Mouse (Mus musculus) adipocyte (in vitro differentiated cells): ENCODE measurements around the gene Gimap9.

Source experiments
- DNase-seq: peaks from one replicate; pipeline ENCODE4 v3.0.0-alpha.2; 2016; ENCODE audit warnings: low spot score

The Gimap9 gene

GRCm38 (mm10) chr6:48675931-48676859 is at the start of gene Gimap9:
TSS of gene Gimap9 (plus strand) at chr6:48676129.
- peak; percentile 35 for DNase-seq

DNA sequence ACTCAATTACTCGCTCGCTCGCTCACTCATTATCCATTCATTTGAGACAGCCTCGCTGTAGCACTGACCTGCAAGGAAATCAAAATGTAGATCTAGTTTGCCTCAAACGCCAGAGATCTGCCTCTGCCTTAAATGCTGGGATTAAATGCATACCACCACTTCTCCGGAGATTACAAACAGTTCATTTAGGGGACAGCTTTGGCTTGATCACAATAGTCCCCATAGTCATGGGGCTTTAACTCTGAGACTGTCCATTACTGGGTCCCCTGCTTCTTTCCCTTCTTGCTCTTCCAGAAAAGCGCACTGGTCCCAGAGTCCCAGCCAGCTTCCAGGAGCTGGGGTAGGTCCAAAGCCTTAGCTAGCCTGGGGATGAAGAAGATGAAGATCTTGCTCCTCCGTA is 49.5 kb upstream of the Gimap9 start, which contains the start of gene AI854703:
Gene AI854703 (plus strand): TSS at position 301 of the 400 bp plus-strand sequence.
- DNase-seq = no peak

DNA sequence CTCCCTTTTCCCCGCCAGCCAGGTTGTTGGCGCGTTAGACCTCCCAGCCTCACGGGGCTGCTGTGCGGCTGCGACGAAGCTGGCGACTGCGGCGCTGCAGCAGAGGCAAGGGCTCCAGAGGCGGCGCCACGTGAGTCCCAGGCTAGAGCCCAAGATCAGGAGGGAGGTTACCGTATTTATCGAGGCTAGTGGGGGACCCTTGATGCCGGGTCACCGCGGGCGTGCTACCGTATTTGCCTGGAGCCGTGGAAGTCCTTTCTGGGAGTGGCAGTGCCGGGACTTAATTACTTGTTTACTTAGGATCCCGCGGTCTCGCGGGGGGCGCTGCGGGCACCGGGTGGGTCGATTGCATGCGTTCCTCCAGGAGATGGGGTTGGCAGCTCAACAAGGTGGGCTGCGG is 48.9 kb upstream of the Gimap9 start:
- no peak for DNase-seq

GRCm38 (mm10) chr6:48627511-48627924 is 48.4 kb upstream of the Gimap9 start:
- no peak for DNase-seq

- no peak for DNase-seq
Measured at GRCm38 (mm10) chr6:48628377-48628776, 47.6 kb upstream of the Gimap9 start.

GRCm38 (mm10) chr6:48628808-48629660 is 46.9 kb upstream of the Gimap9 start:
- no peak for DNase-seq

DNA sequence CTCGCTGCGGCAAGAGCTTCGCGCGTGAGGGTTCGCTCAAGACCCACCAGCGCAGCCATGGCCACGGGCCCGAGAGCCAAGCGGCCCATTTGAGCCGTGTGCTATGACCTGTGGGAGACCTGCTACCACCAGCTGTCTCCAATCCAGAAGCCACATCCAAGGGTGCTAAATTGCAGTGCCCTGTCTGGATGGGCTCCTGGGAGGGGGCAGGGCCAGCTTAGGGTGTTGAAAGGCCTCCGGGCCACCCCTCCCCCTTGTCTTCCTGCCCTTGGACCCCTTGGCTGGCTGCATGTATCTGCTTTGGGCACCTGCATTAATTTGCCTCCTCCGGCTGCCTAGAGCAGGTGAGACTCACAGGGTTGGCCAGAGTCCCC is 46.3 kb upstream of the Gimap9 start:
- DNase-seq = no peak

DNA sequence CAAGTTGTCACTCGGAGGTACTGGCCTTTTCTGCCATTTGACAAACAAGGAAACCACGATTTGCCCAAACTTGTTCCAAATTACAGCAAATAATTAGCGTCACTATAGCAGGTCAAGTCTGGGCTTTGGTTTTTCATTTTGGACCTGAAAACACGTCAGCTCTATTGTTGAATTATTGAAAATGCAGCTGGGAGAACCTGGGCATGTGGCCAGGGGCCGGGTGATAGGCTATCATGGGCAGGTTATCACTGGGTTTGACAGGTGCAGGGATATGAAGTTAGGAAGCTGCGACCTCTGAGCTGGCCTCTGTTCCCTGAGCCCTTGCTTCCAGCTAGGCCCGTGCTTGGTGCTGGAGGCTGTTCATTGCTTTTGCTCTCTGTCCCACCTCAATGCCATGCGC is 45.1 kb upstream of the Gimap9 start:
- no peak for DNase-seq

DNA sequence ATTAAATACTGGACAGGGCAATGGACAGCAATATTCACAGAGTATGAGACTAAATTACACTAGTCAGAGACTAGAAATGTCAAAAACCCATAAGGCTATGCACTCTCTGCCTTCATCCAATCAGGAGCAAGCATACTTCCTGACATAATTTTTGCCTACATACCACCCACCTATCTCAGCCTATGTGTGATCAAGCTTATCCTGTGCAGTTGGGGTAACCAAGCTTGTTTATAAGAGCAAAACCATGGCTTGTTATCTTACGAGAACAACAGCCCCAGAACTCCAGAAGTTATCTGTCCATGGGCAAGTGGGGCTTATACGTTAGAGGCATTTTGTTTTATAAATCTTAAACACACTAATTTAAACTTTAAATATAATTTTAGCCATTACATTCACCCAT is 40.8 kb upstream of the Gimap9 start:
- DNase-seq = no peak

- DNase-seq = no peak
Measured at GRCm38 (mm10) chr6:48636515-48636914, 39.4 kb upstream of the Gimap9 start.

GRCm38 (mm10) chr6:48637811-48638500 is 38.0 kb upstream of the Gimap9 start:
- DNase-seq = no peak

DNA sequence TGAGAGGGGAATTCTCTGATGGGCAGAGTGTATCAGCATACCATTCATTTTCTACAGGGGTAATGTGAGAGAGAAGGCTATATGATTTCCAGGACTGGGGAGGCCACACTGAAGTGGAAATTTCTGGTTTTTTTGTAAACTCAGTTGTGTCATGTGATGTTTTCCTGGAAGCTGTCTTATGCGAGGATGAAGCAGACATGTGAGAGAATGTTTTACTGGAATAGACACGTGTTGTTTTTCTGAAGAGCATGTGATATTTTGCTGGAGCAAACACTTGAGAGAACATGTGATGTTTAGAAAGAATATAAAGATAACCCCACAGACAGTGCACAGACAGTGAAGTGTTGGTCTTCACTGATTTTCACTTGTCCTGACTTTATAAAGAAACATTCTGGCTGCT is 37.4 kb upstream of the Gimap9 start:
- no peak for DNase-seq

DNA sequence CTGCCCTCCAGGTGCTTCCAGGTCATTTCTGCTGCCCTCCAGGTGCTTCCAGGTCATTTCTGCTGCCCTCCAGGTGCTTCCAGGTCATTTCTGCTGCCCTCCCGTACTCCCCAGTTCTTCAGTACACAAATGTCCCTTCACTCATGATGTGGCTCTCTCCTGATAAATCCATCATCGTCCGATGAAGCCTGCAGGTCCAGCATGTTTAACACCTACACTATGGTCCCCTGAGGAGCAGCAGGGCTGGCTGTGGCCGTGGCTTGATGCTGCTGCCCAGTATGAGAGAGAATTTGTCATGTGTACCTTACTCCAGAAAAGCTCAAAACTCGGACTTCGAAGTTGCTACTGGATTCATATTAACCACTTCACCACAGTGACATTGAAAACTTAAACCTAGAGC is 34.5 kb upstream of the Gimap9 start:
- DNase-seq = no peak

DNA sequence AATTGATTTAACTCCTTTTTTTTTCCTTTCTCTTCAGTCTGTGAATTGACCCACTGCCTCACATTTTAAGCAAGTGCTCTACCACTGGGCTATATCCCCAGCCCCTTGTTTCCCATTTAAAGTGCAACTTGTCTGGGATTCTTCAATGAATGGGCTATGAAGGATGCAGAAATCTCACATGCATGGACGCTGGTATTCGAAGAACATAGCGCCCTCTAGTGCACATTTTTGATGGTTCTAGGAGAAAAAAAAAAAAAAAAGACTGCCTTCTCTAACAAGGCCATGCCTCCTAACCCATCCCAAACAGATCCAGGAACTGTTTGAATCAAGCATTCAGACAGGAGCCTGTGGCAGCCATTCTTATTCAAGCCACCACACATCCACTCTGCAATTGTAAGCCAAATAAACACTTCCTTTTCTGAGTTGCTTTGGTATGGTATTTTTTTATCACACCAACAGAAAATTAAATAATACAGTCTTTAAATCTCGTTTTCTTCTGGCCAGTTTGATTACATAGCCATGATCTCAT is 33.1 kb upstream of the Gimap9 start:
- peak; percentile 88 for DNase-seq

DNA sequence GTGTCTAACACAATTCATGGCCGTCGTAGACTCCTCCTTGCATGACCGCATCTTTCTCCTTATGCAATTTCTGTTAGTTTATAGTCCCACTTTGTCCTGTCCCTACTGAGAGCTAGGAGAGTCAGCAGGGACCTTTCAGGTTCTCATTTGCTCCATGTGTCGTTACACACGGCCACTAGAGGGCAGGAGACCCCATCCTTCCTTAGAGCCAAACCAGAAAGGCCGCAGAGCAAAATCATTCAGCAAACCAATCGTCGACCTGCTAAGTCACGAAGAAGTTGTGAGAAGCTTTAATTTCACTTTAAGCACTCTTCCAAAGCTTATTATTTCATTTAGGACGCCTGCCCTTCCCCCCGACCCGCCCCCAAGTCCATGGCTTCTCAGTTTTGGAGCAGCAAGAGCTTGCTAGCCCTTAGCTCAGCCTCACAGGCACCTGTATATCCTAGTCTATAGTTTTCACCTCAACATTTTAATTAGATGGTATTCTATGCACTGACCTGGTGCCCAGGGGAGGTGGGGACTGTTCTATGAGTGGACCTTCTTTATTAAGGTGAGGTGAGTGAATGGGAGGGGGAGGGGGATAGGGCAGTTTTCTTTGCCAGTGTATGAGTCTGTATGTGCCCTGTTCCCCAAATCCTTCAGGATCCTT is 30.1 kb upstream of the Gimap9 start:
- DNase-seq = peak; percentile 84

DNA sequence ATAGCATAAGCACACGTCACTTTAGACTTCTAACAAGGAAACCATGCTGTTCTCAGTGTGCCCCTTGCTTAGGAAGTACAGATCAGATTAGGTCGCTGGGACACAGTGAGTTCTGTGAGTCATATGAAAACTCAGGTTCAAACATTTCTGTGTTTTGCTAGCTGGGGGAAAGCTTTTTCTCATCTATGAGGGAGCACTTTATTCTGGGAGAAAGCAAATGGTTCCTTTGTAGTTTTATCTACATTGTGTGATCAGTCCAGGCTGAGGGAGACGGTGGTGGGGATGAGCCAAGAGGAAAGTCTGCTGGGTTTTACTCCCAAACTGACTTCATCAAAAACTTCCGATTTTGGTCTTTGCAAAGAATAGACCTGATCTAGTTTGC is 29.6 kb upstream of the Gimap9 start:
- no peak for DNase-seq

- no peak for DNase-seq
Measured at GRCm38 (mm10) chr6:48646995-48647394, 28.9 kb upstream of the Gimap9 start, which contains the start of gene Gimap8. TSS of gene Gimap8 (plus strand) at chr6:48647234.

GRCm38 (mm10) chr6:48647611-48648010 is 28.3 kb upstream of the Gimap9 start:
- DNase-seq = no peak

DNA sequence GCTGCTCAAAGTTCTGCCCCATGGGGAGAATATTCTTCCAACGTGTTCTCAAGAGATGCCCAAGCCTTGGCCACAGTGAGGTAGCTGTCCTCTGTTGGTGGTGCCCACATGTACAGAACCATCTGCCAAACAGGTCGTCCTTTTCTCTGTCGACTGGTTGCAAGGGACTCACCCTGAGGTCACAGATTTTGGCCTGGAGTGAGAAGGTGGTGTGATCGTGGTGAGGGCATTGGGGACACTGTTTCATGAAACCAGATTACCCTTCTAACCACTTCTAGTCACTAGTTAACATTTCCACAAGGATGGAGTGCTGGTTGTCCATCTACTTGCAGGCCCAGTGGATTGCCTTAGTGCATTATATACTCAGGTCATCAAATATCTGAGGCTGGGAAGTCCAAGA is 27.1 kb upstream of the Gimap9 start:
- no peak for DNase-seq

DNA sequence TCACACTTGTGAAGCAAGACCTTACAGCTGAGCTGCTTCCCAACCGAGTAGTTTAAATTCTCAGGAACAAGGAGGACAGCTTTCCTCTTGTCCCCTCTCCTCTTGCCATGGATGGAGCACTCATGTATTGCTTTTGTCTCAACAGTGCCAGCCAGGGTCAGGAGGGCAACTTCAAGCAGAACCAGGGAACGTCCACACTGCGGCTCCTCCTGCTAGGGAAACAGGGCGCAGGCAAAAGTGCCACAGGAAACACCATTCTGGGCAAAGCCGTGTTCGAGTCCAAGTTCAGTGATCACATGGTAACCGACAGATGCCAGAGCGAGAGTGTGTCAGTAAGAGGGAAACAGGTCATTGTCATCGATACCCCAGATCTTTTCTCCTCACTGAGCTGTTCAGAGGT is 25.9 kb upstream of the Gimap9 start:
- DNase-seq = no peak

GRCm38 (mm10) chr6:48658721-48659120 is 17.2 kb upstream of the Gimap9 start:
- no peak for DNase-seq

- DNase-seq = no peak
Measured at GRCm38 (mm10) chr6:48664750-48665149, 11.2 kb upstream of the Gimap9 start.
